Mouse (Mus musculus): ENCODE data around the gene E030025P04Rik.

DNA sequence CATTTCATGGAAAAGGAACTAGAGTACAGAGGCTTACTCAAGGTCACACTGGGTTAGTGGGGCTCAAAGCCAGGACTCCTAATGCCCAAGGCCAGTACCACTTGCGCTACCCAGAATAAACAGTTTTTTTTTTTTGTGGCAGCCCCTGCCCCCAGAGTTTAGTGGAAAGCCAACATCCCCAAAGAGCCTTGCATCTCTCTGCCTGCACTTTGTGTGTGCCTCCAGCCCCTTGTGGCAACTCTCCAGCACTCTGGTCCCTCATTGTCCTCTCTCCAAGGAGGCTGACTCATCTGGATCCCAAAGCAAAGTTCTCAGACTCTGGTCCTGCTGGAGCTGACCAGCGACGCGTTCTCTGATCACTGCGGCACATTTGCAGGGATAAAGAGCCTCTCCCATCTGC lies 18.7 kb downstream of the E030025P04Rik start:
- TF ChIP-seq CTCF (IDR thresholded peaks at IDR 0.05; ENCODE audit: extremely low read depth, insufficient read depth, low read length) (no peak), POLR2A (IDR thresholded peaks at IDR 0.05; ENCODE audit: extremely low read depth, insufficient read depth, low read length) (no peak)
